Mouse (Mus musculus) kidney, embryonic 16.5 days (tissue): ENCODE data around the gene Vmn1r28. TPM values are rescaled to one million over a fixed set of nuclear protein-coding genes. Genes with fewer than 3 reads are reported as not detected.
"Not testable (repeated sequence)": the region's sequence is repeated elsewhere in the genome, so short reads cannot be mapped to it uniquely, and the experiment has no call there.

ENCODE experiments used
- ATAC-seq: fragments of 200-750 bp; cut with Nextera tagmentation; 2 replicates; pipeline ENCODE4 v1.8.0; 2017; ENCODE audit warnings: moderate TSS enrichment; ENCODE audit not compliant: low FRiP score, low TSS enrichment
- H3K27ac ChIP-seq: fragments of 300-500 bp; sonication (generic); 2 replicates; pipeline ENCODE4 v1.5.1; 2014; ENCODE audit warnings: low read length
- H3K27me3 ChIP-seq: fragments of 300-500 bp; sonication (generic); 2 replicates; pipeline ENCODE4 v1.6.1; 2014; ENCODE audit warnings: low read length, control low read depth, mixed read lengths; ENCODE audit not compliant: insufficient read depth
- H3K36me3 ChIP-seq: fragments of 300-500 bp; sonication (generic); 2 replicates; pipeline ENCODE4 v1.6.1; 2014; ENCODE audit warnings: low read length, control low read depth, mixed read lengths; ENCODE audit not compliant: insufficient read depth
- H3K4me1 ChIP-seq: fragments of 300-500 bp; sonication (generic); 2 replicates; pipeline ENCODE4 v1.6.1; 2014; ENCODE audit warnings: low read length, control low read depth, mixed read lengths; ENCODE audit not compliant: insufficient read depth
- H3K4me2 ChIP-seq: fragments of 300-500 bp; sonication (generic); replicated peaks from 2 replicates; pipeline ENCODE4 v1.6.1; 2014; ENCODE audit warnings: low read depth, low read length
- H3K4me3 ChIP-seq: fragments of 300-500 bp; sonication (generic); 2 replicates; pipeline ENCODE4 v1.5.1; 2014; ENCODE audit warnings: mild to moderate bottlenecking, low read length
- H3K9ac ChIP-seq: fragments of 300-500 bp; sonication (generic); replicated peaks from 2 replicates; pipeline ENCODE4 v1.6.1; 2014; ENCODE audit warnings: low read length
- H3K9me3 ChIP-seq: fragments of 300-500 bp; sonication (generic); 2 replicates; pipeline ENCODE4 v1.6.1; 2016; ENCODE audit warnings: low read length, control low read depth
- WGBS: fragments of 180-500 bp; shearing (Covaris S2); extraction: QIAGEN DNeasy Blood & Tissue Kit; methylation state at CpG from one replicate; pipeline ENCODE4 v1.1.7; 2014; 5-methylcytosine and 5-hydroxymethylcytosine counted together
- polyA plus RNA-seq: library from polyadenylated mRNA; unstranded; fragments of >200 nt; fragmentation: Nextera tagmentation; extraction: Ambion mirVana; gene quantifications from 2 replicates; pipeline ENCODE4 v1.2.1, GENCODE M21; 2015

The Vmn1r28 gene
- polyA plus RNA-seq = not detected in 2 replicates

DNA sequence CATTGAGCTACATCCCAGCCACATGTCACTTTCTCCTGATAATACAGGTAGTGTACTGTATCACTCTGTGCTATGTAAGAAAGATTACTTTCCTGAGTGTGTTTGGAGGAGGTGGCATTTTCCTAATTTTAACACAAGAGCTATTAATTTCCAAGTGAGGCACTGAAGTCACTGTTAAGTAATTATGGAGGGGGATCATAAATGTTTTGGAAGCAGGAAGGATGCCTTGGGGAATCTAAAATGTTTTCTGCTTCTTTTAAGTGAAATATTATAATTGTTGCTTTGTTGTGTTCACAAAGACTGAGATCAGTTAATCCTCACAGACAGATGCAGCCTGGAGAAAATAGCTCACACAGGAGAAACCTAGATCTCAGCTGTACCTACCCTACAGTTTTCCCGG lies at the start of gene Vmn1r28:
Vmn1r28 (plus strand) TSS at position 301 of the 400 bp plus-strand sequence.
- Histone ChIP-seq H3K4me3 (no peak within 1 kb of the TSS), H3K36me3 (no peaks in the 10 kb centered on the region), H3K9me3 (no peaks in the 10 kb centered on the region), H3K4me2 (no peak within 1 kb of the TSS), H3K27me3 (no peaks in the 10 kb centered on the region), H3K4me1 (no peaks in the 10 kb centered on the region), H3K9ac (no peak within 1 kb of the TSS), H3K27ac (no peak within 1 kb of the TSS)
- ATAC-seq = no peak
- WGBS = 75% methylated on average over 1 of the region's 1 CpGs

DNA sequence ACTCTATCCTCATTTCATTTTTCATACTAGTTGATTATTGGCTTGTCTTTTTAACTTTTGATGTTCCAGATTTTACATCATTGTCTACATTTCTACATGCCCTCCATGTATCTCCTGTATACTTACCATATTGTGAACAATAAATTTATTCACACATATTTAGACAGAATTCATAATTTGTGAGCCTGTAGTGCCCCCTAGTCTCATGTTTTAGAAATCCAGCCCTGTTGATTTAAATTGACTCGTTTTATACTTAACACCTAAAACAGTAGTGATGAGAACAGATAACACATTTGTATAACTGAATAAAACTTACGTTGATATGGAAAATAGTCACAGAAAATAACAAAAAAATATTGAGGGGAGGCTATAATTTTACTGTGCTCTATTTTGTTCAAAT lies 45.7 kb upstream of the Vmn1r28 start:
- H3K9me3 ChIP-seq = no peaks in the 10 kb centered on the region
- H3K27ac ChIP-seq = no peak overlapping the region
- WGBS = 75% methylated on average over 2 of the region's 2 CpGs
- no peaks in the 10 kb centered on the region for H3K36me3 ChIP-seq
- no peaks in the 10 kb centered on the region for H3K27me3 ChIP-seq
- no peak for ATAC-seq
- H3K4me3 ChIP-seq = no peak overlapping the region
- H3K4me1 ChIP-seq = no peaks in the 10 kb centered on the region
- no peak overlapping the region for H3K9ac ChIP-seq
- no peak overlapping the region for H3K4me2 ChIP-seq

DNA sequence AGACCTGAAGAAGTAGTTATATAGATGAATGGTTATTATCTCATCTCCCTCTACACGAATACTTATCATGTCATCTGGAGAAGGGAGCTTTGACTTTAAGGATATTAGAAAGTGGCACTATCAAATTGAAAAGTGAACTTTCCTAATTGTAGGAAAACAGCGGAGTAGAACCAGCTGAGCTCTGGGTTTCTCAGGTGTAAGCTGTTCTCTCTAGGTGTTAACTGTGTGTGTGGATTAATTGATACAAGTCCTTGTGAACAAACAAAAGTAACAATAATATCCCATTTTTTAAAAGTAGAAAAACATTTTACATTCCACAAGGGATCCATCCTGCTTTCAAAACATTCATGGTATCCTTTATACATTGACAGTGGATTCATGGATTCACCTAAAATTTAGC lies 43.1 kb upstream of the Vmn1r28 start, which contains the start of gene Vmn1r27:
Vmn1r27 (minus strand) TSS at position 101 of the 400 bp plus-strand sequence.
- H3K4me1 ChIP-seq = no peaks in the 10 kb centered on the region
- no peak within 1 kb of the TSS for H3K4me3 ChIP-seq
- no peaks in the 10 kb centered on the region for H3K27me3 ChIP-seq
- H3K9ac ChIP-seq = no peak within 1 kb of the TSS
- ATAC-seq = no peak
- H3K36me3 ChIP-seq = no peaks in the 10 kb centered on the region
- H3K9me3 ChIP-seq = no peaks in the 10 kb centered on the region
- no peak within 1 kb of the TSS for H3K27ac ChIP-seq
- 79% methylated on average over 2 of the region's 2 CpGs for WGBS
- no peak within 1 kb of the TSS for H3K4me2 ChIP-seq

DNA sequence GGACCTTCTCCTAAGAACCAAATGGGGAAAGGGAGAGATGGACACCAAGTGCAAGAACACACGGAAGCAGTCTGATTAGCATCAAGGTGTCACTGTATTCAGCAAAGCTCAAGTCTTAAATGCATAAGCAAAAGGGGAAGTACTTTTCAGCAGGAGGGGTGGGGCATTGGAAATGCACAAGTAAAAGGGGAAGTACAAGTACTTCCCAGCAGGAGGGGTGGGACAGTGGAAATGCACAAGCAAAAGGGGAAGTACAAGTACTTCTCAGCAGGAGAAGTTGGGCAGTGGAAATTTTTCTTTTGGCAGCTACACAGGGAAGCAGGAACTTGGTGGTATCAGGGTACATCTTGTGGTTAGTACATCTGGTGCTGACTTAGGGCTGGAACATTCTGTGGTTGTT lies 17.8 kb downstream of the Vmn1r28 start:
- H3K27ac ChIP-seq, ATAC-seq, H3K9me3 ChIP-seq, H3K9ac ChIP-seq, H3K4me3 ChIP-seq, H3K27me3 ChIP-seq, H3K36me3 ChIP-seq, H3K4me2 ChIP-seq, H3K4me1 ChIP-seq: not testable (repeated sequence)
- WGBS = 100% methylated on average over 1 of the region's 1 CpGs

DNA sequence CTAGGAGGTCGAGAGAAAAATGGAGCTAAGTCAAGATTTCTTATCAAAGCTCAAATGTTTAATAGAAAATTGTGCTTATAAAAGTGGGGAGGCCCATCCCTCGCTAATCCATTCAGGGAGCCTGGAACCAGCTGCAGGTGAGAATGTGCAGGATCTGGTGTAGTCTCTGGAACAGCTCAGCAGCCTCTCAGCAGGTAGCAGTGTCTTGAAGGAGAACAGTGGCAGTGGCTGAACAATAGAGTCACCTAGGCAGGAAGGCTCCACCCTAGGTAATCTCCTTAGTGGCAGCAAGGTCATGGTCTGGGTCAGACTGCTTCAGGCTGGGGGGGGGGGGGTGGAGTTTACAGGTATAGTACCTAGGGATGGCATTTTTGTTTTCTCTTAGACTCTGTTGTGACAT lies 30.4 kb downstream of the Vmn1r28 start:
- no peak overlapping the region for H3K4me2 ChIP-seq
- no peak for ATAC-seq
- H3K9me3 ChIP-seq = no peaks in the 10 kb centered on the region
- H3K27me3 ChIP-seq = no peaks in the 10 kb centered on the region
- no peak overlapping the region for H3K4me3 ChIP-seq
- no peaks in the 10 kb centered on the region for H3K36me3 ChIP-seq
- H3K4me1 ChIP-seq = no peaks in the 10 kb centered on the region
- H3K9ac ChIP-seq = no peak overlapping the region
- WGBS = 73% methylated on average over 2 of the region's 2 CpGs
- no peak overlapping the region for H3K27ac ChIP-seq

DNA sequence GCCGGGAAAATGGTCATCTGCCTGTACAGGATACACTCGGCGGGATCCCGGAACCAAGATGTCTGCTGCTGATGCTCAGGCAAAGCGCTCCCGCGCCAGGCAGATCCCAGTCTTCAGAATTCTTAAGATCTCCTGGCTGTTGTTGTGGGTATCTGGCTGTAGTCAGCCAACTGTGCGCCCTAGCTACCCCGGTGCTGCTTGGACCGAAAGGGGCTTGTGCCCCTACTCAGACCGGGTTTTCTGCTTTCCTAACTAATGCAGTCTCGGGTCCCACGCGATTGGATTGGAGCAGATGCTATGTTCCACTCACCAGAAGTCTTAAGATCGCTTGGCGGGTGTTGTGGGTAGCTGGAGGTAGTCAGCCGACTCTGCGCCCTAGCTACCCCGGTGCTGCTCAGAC lies 36.7 kb downstream of the Vmn1r28 start:
- not testable (repeated sequence) for H3K9ac ChIP-seq, H3K9me3 ChIP-seq, H3K4me2 ChIP-seq, H3K27ac ChIP-seq, H3K4me1 ChIP-seq, H3K4me3 ChIP-seq, H3K36me3 ChIP-seq, ATAC-seq, H3K27me3 ChIP-seq
- 89% methylated on average over 19 of the region's 19 CpGs for WGBS

DNA sequence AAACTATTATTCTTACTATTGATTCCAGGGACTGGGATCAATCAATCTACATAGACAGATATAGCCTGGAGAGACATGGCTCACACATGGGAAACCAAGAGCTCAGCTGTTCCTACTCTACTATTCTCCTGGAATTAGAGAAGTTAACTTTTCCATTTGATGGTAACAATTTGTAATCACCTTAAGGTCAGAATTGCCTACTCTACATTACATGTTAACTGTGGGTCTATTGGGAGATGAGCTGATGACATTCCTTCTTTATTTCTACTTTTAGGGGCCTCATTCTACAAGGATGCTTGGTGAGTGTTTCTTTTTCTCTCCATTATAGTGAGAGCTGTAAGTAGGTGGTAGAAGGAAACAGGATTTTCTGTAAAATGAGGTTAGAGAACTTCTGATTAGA lies 39.4 kb downstream of the Vmn1r28 start, which contains the start of gene Vmn1r29:
Vmn1r29 (plus strand) TSS at position 301 of the 400 bp plus-strand sequence.
- H3K27me3 ChIP-seq = no peaks in the 10 kb centered on the region
- no peak within 1 kb of the TSS for H3K4me3 ChIP-seq
- no peaks in the 10 kb centered on the region for H3K4me1 ChIP-seq
- no peak within 1 kb of the TSS for H3K4me2 ChIP-seq
- no peaks in the 10 kb centered on the region for H3K36me3 ChIP-seq
- no peak for ATAC-seq
- no peak within 1 kb of the TSS for H3K27ac ChIP-seq
- H3K9me3 ChIP-seq = no peaks in the 10 kb centered on the region
- H3K9ac ChIP-seq = no peak within 1 kb of the TSS

Other genes starting within 250 kb of the Vmn1r28 start
- not detected in 2 replicates for gene Vmn1r26, start 246.9 kb upstream of the Vmn1r28 start, polyA plus RNA-seq
- not detected in 2 replicates for gene Vmn1r27, start 43.2 kb upstream of the Vmn1r28 start, polyA plus RNA-seq
- gene Vmn1r29, start 39.5 kb downstream of the Vmn1r28 start, polyA plus RNA-seq = not detected in 2 replicates
- gene Vmn1r30, start 181.3 kb downstream of the Vmn1r28 start, polyA plus RNA-seq = not detected in 2 replicates
- not detected in 2 replicates for gene Vmn1r31, start 213.3 kb downstream of the Vmn1r28 start, polyA plus RNA-seq